Mouse (Mus musculus) heart, embryonic 11.5 days (tissue): Measurements from ENCODE around the gene Grm4. TPM values are rescaled to one million over a fixed set of nuclear protein-coding genes. Genes with fewer than 3 reads are reported as not detected.

ENCODE experiments used
- ATAC-seq: fragments of 200-750 bp; cut with Nextera tagmentation; replicated peaks from 2 replicates; pipeline ENCODE4 v1.8.0; 2017; ENCODE audit warnings: moderate library complexity; ENCODE audit not compliant: insufficient number of reproducible peaks, low FRiP score, low TSS enrichment
- H3K27ac ChIP-seq: fragments of 300-500 bp; sonication (generic); 2 replicates; pipeline ENCODE4 v1.5.1; 2014; ENCODE audit warnings: mild to moderate bottlenecking, low read depth, low read length
- H3K27me3 ChIP-seq: fragments of 300-500 bp; sonication (generic); 2 replicates; pipeline ENCODE4 v1.6.1; 2014; ENCODE audit warnings: mild to moderate bottlenecking, low read length, mixed read lengths; ENCODE audit not compliant: control insufficient read depth, insufficient read depth
- H3K36me3 ChIP-seq: fragments of 300-500 bp; sonication (generic); 2 replicates; pipeline ENCODE4 v1.6.1; 2014; ENCODE audit warnings: mild to moderate bottlenecking, low read length, moderate library complexity, mixed read lengths; ENCODE audit not compliant: control insufficient read depth, insufficient read depth
- H3K4me1 ChIP-seq: fragments of 300-500 bp; sonication (generic); 2 replicates; pipeline ENCODE4 v1.6.1; 2014; ENCODE audit warnings: low read length; ENCODE audit not compliant: control insufficient read depth, insufficient read depth
- H3K4me2 ChIP-seq: fragments of 300-500 bp; sonication (generic); 2 replicates; pipeline ENCODE4 v1.6.1; 2014; ENCODE audit warnings: mild to moderate bottlenecking, moderate library complexity
- H3K4me3 ChIP-seq: fragments of 300-500 bp; sonication (generic); 2 replicates; pipeline ENCODE4 v1.5.1; 2014; ENCODE audit warnings: low read depth, low read length
- H3K9ac ChIP-seq: fragments of 300-500 bp; sonication (generic); 2 replicates; pipeline ENCODE4 v1.6.1; 2014; ENCODE audit warnings: mild to moderate bottlenecking, low read depth, low read length, moderate library complexity
- H3K9me3 ChIP-seq: fragments of 300-500 bp; sonication (generic); replicated peaks from 2 replicates; pipeline ENCODE4 v1.6.1; 2016; ENCODE audit warnings: low read length; ENCODE audit not compliant: control insufficient read depth
- WGBS: fragments of 180-500 bp; shearing (Covaris S2); extraction: QIAGEN DNeasy Blood & Tissue Kit; methylation state at CpG from one replicate; pipeline ENCODE4 v1.1.7; 2014; ENCODE audit not compliant: insufficient replicate concordance; 5-methylcytosine and 5-hydroxymethylcytosine counted together
- polyA plus RNA-seq: library from polyadenylated mRNA; unstranded; fragments of >200 nt; fragmentation: Nextera tagmentation; extraction: Ambion mirVana; gene quantifications from 2 replicates; pipeline ENCODE4 v1.2.1, GENCODE M21; 2014

Grm4 gene
- polyA plus RNA-seq, 1 experiment from 2014 or later, result 0.07 TPM

DNA sequence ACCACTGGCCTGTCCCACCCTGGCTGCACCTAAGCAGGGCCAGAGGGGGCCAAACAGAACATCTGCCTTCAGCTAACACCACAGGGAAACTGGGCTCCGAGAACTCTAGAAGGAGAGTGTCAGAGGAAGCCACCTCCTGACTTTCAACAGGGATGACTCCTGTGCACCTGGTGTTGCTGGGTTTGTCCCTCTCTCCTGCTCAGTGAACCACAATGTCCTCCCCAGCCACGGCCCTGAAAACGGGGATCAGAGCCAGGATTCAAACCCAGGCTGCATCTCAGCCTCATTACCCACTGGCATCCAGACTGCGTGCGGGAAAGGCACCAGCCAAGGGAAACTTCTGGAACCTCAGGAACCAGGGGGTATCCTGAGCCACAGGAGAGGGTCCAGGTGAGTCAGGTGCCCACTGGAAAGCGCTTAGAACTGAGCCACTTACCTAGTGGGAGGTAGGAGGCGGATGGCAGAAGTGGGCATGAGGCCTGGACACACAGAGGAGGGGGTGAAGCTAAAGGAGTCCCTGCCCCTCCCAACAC is 26.1 kb downstream of the Grm4 start:
- Histone ChIP-seq H3K9me3 (no peaks in the 10 kb centered on the region), H3K27ac (no peak overlapping the region), H3K4me3 (no peak overlapping the region), H3K27me3 (peaks cover 9% of the 10 kb centered on the region), H3K9ac (no peak overlapping the region), H3K4me2 (no peak overlapping the region), H3K4me1 (no peaks in the 10 kb centered on the region), H3K36me3 (no peaks in the 10 kb centered on the region)
- no peak for ATAC-seq
- WGBS, result 79% methylated on average over 7 of the region's 7 CpGs

DNA sequence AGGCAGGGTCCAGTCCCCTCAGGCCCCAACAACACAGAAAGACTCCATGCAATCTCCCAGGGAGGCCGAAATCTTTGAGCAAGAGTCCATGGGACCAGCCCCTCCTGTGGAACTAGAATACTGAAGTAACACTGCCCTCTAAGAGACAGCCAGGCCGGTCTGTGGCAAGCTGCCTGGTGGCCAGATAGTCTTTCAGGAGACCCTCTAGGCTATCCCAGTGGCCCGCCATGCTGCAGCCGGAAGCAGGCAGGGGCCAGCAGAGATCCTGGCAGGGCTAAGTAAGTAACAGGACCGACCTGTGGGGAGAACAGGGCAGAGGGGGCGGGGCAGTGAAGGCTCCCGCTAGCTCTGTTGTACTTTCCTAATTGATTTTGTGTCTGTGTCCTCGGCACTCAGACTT is 27.2 kb downstream of the Grm4 start:
- no peak for ATAC-seq
- WGBS, result 39% methylated on average over 8 of the region's 8 CpGs
- no peak overlapping the region for H3K4me2 ChIP-seq

DNA sequence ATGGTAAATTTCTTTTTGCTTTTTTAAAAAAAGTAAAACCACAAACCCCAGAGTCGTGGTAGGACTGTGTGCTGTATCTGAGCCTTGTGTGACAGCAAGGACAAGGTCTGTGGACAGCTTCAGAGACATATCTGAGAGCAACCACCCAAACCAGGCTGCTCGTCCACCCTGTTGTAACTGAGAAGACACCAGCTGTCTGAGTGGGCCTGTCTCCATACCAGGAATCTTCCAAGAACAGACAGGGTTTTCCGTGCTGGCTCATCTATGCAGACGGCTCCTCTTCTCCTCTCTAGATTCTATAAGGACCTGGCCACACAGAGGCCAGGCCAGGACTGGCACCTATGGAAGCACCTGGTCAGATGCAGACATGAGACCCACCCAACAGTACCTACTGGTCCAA is 27.8 kb downstream of the Grm4 start:
- 67% methylated on average over 4 of the region's 4 CpGs for WGBS
- H3K36me3 ChIP-seq, result no peaks in the 10 kb centered on the region
- no peaks in the 10 kb centered on the region for H3K9me3 ChIP-seq
- H3K9ac ChIP-seq, result no peak overlapping the region
- no peaks in the 10 kb centered on the region for H3K4me1 ChIP-seq
- no peak overlapping the region for H3K4me3 ChIP-seq
- peaks cover 4% of the 10 kb centered on the region; the same call in 1 of the 2 replicates for H3K27me3 ChIP-seq
- no peak overlapping the region for H3K27ac ChIP-seq
- no peak overlapping the region for H3K4me2 ChIP-seq
- no peak for ATAC-seq

More for the DNA sequence above, 27.2 kb downstream of the Grm4 start:
- Histone ChIP-seq H3K9me3 (no peaks in the 10 kb centered on the region), H3K27ac (no peak overlapping the region), H3K36me3 (no peaks in the 10 kb centered on the region), H3K4me3 (no peak overlapping the region), H3K4me1 (no peaks in the 10 kb centered on the region), H3K27me3 (peaks cover 4% of the 10 kb centered on the region; the same call in 1 of the 2 replicates), H3K9ac (no peak overlapping the region)

DNA sequence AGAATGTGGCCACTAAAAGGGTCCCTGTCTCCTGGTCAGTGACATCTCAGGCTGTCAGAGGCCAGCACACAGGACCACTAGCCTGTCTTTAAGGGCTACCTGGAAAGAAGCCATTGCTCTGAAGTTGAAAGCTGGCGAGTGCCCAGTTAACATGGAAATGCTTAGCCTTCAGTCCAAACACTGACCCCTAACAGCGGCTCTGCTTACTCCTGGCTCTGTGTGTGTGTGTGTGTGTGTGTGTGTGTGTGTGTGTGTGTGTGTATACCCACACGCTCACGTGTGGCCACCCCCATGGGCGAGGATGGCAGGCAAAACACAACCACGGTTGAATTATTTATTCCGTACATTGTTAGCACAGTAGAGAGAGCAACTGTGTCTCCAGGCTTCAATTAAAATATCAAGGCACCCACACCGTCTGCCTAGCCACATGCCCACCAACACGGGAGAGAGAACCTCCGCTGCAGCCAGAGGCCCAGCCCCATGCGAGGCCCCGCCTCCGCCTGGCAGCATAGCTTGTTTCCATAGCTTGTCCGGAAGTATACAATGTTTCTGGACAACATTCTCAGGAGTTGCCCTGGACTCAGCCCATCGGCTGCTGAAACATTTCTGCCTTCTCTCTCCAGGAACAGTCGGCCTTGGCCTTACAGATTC is 32.9 kb downstream of the Grm4 start:
- H3K4me1 ChIP-seq, result no peaks in the 10 kb centered on the region

DNA sequence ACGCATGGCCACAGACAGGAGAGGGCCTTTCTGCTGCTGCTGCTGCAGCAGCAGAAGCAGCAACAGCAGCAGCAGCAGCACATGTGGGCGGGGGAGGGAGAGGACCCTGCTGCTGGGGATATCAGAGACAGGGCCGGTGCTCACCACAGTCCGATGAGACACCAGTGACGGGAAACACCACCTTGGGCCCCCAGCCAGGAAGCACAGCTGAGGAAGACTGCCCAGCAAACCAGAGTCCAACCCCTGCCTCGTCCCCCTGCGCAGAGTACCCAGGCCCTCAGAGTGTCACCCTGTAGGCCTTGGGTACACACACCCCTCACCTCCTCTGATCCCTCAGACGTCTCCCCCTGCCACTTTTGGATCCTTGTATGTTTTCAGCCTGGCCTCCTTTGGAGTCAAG is 35.3 kb downstream of the Grm4 start:
- no peaks in the 10 kb centered on the region for H3K36me3 ChIP-seq
- no peak overlapping the region for H3K27ac ChIP-seq
- H3K9me3 ChIP-seq, result no peaks in the 10 kb centered on the region
- WGBS, result 31% methylated on average over 8 of the region's 8 CpGs
- peaks cover 3% of the 10 kb centered on the region for H3K4me1 ChIP-seq
- H3K27me3 ChIP-seq, result peaks cover 8% of the 10 kb centered on the region
- H3K4me3 ChIP-seq, result no peak overlapping the region
- no peak overlapping the region for H3K9ac ChIP-seq
- ATAC-seq, result no peak
- no peak overlapping the region for H3K4me2 ChIP-seq

More for the DNA sequence above, 32.9 kb downstream of the Grm4 start:
- no peak overlapping the region for H3K4me2 ChIP-seq
- no peak overlapping the region for H3K9ac ChIP-seq
- no peaks in the 10 kb centered on the region for H3K36me3 ChIP-seq
- 75% methylated on average over 16 of the region's 16 CpGs for WGBS
- H3K27me3 ChIP-seq, result peaks cover 2% of the 10 kb centered on the region; the same call in 1 of the 2 replicates
- ATAC-seq, result no peak
- H3K9me3 ChIP-seq, result no peaks in the 10 kb centered on the region
- H3K4me3 ChIP-seq, result no peak overlapping the region
- H3K27ac ChIP-seq, result no peak overlapping the region

DNA sequence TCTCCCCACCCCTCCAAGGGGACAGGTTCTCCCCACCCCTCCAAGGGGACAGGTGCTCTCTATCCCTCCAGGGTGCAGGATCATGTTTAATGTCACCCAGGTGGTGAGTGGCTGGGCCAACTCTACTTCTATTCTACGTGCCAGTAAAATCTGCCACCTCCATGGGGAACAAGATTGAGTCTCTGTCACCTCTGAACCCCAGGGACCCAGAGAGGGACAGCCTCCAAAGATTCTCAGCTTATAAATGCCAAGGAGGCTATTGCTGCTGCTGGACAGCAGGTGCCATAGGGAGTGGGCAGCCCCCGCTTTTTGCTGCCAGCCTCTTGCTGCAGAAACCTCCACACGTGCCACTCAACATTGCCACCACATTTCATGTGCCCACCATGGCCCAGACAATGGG is 37.6 kb downstream of the Grm4 start:
- Histone ChIP-seq H3K27ac (no peak overlapping the region), H3K4me1 (peaks cover 13% of the 10 kb centered on the region), H3K36me3 (no peaks in the 10 kb centered on the region), H3K9me3 (no peaks in the 10 kb centered on the region), H3K9ac (no peak overlapping the region), H3K4me3 (no peak overlapping the region), H3K27me3 (peaks cover 8% of the 10 kb centered on the region), H3K4me2 (no peak overlapping the region)
- no peak for ATAC-seq
- WGBS, result 78% methylated on average over 3 of the region's 3 CpGs

DNA sequence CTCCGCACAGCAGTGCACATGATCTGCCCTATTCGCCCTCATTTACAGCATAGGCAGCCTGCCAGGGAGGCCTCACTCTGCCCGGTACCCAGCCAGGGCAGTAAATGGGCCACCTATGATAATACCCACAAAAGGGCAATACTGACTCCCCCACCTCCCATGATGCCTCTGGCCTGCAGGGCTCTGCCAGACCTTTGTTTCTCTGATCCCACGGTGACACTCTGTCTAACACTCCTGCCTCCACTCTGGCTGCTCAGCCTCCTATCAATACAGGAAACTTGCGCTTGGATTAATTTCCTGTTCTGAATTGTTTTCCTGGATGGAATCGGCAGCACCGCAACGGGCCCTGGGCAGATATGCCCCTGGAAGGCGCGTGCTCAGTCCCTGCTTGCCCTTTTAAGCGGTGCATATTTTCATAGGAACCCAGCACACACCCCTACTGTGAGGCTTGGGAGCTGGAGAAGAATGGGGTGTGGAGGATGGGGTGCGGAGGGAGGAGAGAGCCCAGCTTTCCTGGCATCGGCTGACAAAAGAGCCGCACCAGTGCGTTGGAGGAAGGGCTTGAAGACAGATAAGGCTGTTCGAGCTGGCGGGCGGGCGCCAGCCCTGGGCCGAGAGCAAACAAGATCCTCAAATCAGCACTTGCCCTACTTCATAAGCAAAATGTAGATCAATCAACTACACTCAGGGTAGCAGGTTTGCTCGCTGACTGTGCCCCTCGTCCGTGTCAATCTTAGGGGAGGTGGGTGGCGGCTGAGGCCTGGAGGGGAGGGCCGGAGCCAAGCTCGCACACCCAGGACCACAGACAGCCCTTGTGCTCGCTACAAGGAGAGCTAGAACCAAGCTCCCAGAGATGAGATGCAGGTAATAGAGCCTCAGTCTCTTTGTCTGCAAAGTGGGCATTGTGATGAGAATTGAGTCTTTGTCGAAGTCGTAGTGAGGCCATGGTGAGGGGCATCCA is 40.8 kb downstream of the Grm4 start:
- Histone ChIP-seq H3K36me3 (no peaks in the 10 kb centered on the region), H3K4me2 (peak overlapping the region; percentile 45), H3K27me3 (peaks cover 11% of the 10 kb centered on the region), H3K9ac (0 out of 2 replicates have a peak overlapping the region, but pooled peaks have one; percentile 48), H3K4me1 (peaks cover 13% of the 10 kb centered on the region), H3K4me3 (no peak overlapping the region), H3K9me3 (no peaks in the 10 kb centered on the region), H3K27ac (peak overlapping the region; percentile 54)
- WGBS, result 26% methylated on average over 29 of the region's 29 CpGs
- ATAC-seq, result peak; percentile 43

DNA sequence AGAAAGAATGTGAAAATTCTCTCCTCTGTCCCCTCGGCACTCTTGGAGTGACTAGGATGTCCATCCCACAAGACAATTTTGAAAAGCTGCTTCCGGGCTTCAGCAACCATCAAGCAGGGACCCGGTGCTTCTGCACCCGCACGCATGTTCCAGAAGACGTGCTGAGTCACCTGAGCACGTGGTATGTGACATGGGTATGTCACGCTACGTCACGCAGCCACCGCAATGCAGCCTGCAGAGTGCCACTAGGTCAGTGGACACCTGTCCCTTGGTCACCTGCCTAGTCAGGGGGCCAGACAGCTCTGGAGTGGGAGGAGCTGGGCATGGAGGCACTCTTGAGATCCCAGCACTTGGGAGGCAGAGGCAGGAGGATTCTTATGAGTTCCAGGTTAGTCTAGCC is 45.6 kb downstream of the Grm4 start:
- Histone ChIP-seq H3K9me3 (no peaks in the 10 kb centered on the region), H3K4me2 (no peak overlapping the region), H3K36me3 (no peaks in the 10 kb centered on the region), H3K27ac (no peak overlapping the region), H3K9ac (no peak overlapping the region), H3K27me3 (0 out of 2 replicates have a peak, but pooled peaks cover 6% of the 10 kb centered on the region), H3K4me1 (peaks cover 7% of the 10 kb centered on the region), H3K4me3 (no peak overlapping the region)
- 86% methylated on average over 11 of the region's 11 CpGs for WGBS
- ATAC-seq, result no peak
